Mouse (Mus musculus) MEL (cell line): Measurements from ENCODE around the gene Cops4. TPM values are rescaled to one million over a fixed set of nuclear protein-coding genes. Genes with fewer than 3 reads are reported as not detected.

Source experiments
- DNase-seq: peaks from one replicate; pipeline ENCODE4 v3.0.0; 2011; ENCODE audit warnings: low read depth, low spot score
- H3K27ac ChIP-seq: 2 replicates; pipeline ENCODE4 v1.5.1; 2012; ENCODE audit warnings: low read depth, mild to moderate bottlenecking, control low read depth, low read length, moderate library complexity; ENCODE audit not compliant: control insufficient read depth
- H3K27me3 ChIP-seq, 2 experiments: fragments of 150-350 bp in 1 of 2; sonication (generic) in 1 of 2; 2 replicates each; pipeline ENCODE4 v1.6.1; 2012; ENCODE audit warnings: low read length in 2 of 2, mild to moderate bottlenecking in 2 of 2, improper control_type of control experiment in 1 of 2, moderate library complexity in 1 of 2; ENCODE audit not compliant: insufficient read depth in 2 of 2, control insufficient read depth in 1 of 2
- H3K36me3 ChIP-seq, 2 experiments: 2 replicates each; pipeline ENCODE4 v1.6.1; 2012 to 2014; ENCODE audit warnings: low read length in 2 of 2, improper control_type of control experiment in 1 of 2, inconsistent platforms in 1 of 2, mild to moderate bottlenecking in 1 of 2; ENCODE audit not compliant: insufficient read depth in 2 of 2, control insufficient read depth in 1 of 2
- H3K4me1 ChIP-seq, 2 experiments: fragments of 150-350 bp in 1 of 2; sonication (generic) in 1 of 2; 2 replicates each; pipeline ENCODE4 v1.6.1; 2012; ENCODE audit warnings: low read length in 2 of 2, improper control_type of control experiment in 1 of 2, mild to moderate bottlenecking in 1 of 2; ENCODE audit not compliant: insufficient read depth in 2 of 2, control insufficient read depth in 1 of 2
- H3K4me3 ChIP-seq, 2 experiments: fragments of 150-350 bp in 1 of 2; sonication (generic) in 1 of 2; 2 replicates each; pipeline ENCODE4 v1.5.1; 2012; ENCODE audit warnings: low read depth in 2 of 2, low read length in 2 of 2, mild to moderate bottlenecking in 2 of 2, moderate library complexity in 2 of 2, control low read depth in 1 of 2, improper control_type of control experiment in 1 of 2; ENCODE audit not compliant: control insufficient read depth in 1 of 2, insufficient read depth in 1 of 2
- H3K79me2 ChIP-seq: 2 replicates; pipeline ENCODE4 v1.6.1; 2012; ENCODE audit warnings: mild to moderate bottlenecking, low read length, moderate library complexity; ENCODE audit not compliant: control insufficient read depth, poor library complexity, insufficient read depth
- H3K9ac ChIP-seq: 2 replicates; pipeline ENCODE4 v1.6.1; 2012; ENCODE audit warnings: low read depth, mild to moderate bottlenecking, control low read depth, low read length, moderate library complexity; ENCODE audit not compliant: control insufficient read depth, poor library complexity, severe bottlenecking
- H3K9me3 ChIP-seq: fragments of 150-350 bp; sonication (generic); replicated peaks from 2 replicates; pipeline ENCODE4 v1.6.1; 2012; ENCODE audit warnings: mild to moderate bottlenecking, low read length, improper control_type of control experiment, moderate library complexity; ENCODE audit not compliant: insufficient read depth
- BHLHE40 ChIP-seq: IDR thresholded peaks from 2 replicates; pipeline ENCODE4 v1.6.1; 2012; ENCODE audit warnings: low read depth, mild to moderate bottlenecking, inconsistent platforms, low read length, improper control_type of control experiment, borderline replicate concordance
- CHD1 ChIP-seq: IDR thresholded peaks from 2 replicates; pipeline ENCODE4 v1.6.1; 2012; ENCODE audit warnings: low read depth, mild to moderate bottlenecking, inconsistent platforms, low read length, improper control_type of control experiment
- CHD2 ChIP-seq: IDR thresholded peaks from 2 replicates; pipeline ENCODE4 v1.6.1; 2011; ENCODE audit warnings: low read length, improper control_type of control experiment
- E2F4 ChIP-seq: IDR thresholded peaks from 2 replicates; pipeline ENCODE4 v1.6.1; 2011; ENCODE audit warnings: low read depth, low read length, improper control_type of control experiment, borderline replicate concordance
- ELF1 ChIP-seq: IDR thresholded peaks from 2 replicates; pipeline ENCODE4 v1.6.1; 2014; ENCODE audit warnings: low read depth, mild to moderate bottlenecking, inconsistent platforms, low read length, improper control_type of control experiment, moderate library complexity
- ETS1 ChIP-seq: IDR thresholded peaks from 2 replicates; pipeline ENCODE4 v1.6.1; 2012; ENCODE audit warnings: low read depth, mild to moderate bottlenecking, inconsistent platforms, low read length, improper control_type of control experiment, moderate library complexity
- GABPA ChIP-seq: IDR thresholded peaks from 2 replicates; pipeline ENCODE4 v1.6.1; 2012; ENCODE audit warnings: low read depth, mild to moderate bottlenecking, inconsistent platforms, low read length, improper control_type of control experiment, moderate library complexity
- GATA1 ChIP-seq: IDR thresholded peaks from 2 replicates; pipeline ENCODE4 v1.6.1; 2011; ENCODE audit warnings: low read depth, low read length, improper control_type of control experiment
- HCFC1 ChIP-seq: IDR thresholded peaks from 2 replicates; pipeline ENCODE4 v1.6.1; 2012; ENCODE audit warnings: low read depth, mild to moderate bottlenecking, inconsistent platforms, low read length, improper control_type of control experiment, moderate library complexity
- JUND ChIP-seq: IDR thresholded peaks from 2 replicates; pipeline ENCODE4 v1.6.1; 2011; ENCODE audit warnings: low read depth, mild to moderate bottlenecking, improper control_type of control experiment, low read length
- KAT2A ChIP-seq: conservative IDR thresholded peaks from 2 replicates; pipeline ENCODE4 v1.6.1; 2012; ENCODE audit warnings: low read depth, low read length, improper control_type of control experiment, inconsistent platforms
- MAFK ChIP-seq: IDR thresholded peaks from 2 replicates; pipeline ENCODE4 v1.6.1; 2011; ENCODE audit warnings: low read depth, mild to moderate bottlenecking, low read length, improper control_type of control experiment, borderline replicate concordance
- MAX ChIP-seq: IDR thresholded peaks from 2 replicates; pipeline ENCODE4 v1.6.1; 2011; ENCODE audit warnings: low read length, improper control_type of control experiment
- MAZ ChIP-seq: IDR thresholded peaks from 2 replicates; pipeline ENCODE4 v1.6.1; 2012; ENCODE audit warnings: low read depth, mild to moderate bottlenecking, inconsistent platforms, low read length, improper control_type of control experiment
- MEF2A ChIP-seq: IDR thresholded peaks from 2 replicates; pipeline ENCODE4 v1.6.1; 2014; ENCODE audit warnings: low read depth, mild to moderate bottlenecking, inconsistent platforms, low read length, improper control_type of control experiment; ENCODE audit not compliant: poor library complexity, insufficient replicate concordance, severe bottlenecking; ENCODE audit errors: extremely low read depth
- MXI1 ChIP-seq: IDR thresholded peaks from 2 replicates; pipeline ENCODE4 v1.6.1; 2011; ENCODE audit warnings: mild to moderate bottlenecking, low read depth, low read length, improper control_type of control experiment
- MYB ChIP-seq: IDR thresholded peaks from 2 replicates; pipeline ENCODE4 v1.6.1; 2011; ENCODE audit warnings: mild to moderate bottlenecking, low read depth, low read length, improper control_type of control experiment
- NELFE ChIP-seq: IDR thresholded peaks from 2 replicates; pipeline ENCODE4 v1.6.1; 2011; ENCODE audit warnings: low read depth, low read length, improper control_type of control experiment
- NRF1 ChIP-seq: IDR thresholded peaks from 2 replicates; pipeline ENCODE4 v1.6.1; 2014; ENCODE audit warnings: low read depth, mild to moderate bottlenecking, inconsistent platforms, low read length, improper control_type of control experiment, moderate library complexity; ENCODE audit not compliant: poor library complexity, insufficient read depth, severe bottlenecking
- POLR2A ChIP-seq, 2 experiments: IDR thresholded peaks; 2 replicates each; pipeline ENCODE4 v1.6.1; 2011 to 2012; ENCODE audit warnings: low read length in 2 of 2, mild to moderate bottlenecking in 2 of 2, control low read depth in 1 of 2, improper control_type of control experiment in 1 of 2, low read depth in 1 of 2, moderate library complexity in 1 of 2; ENCODE audit not compliant: control insufficient read depth in 1 of 2, insufficient read depth in 1 of 2, poor library complexity in 1 of 2
- POLR2AphosphoS2 ChIP-seq: IDR thresholded peaks from 2 replicates; pipeline ENCODE4 v1.6.1; 2011; ENCODE audit warnings: low read length, improper control_type of control experiment
- POLR2AphosphoS5 ChIP-seq: IDR thresholded peaks from 2 replicates; pipeline ENCODE4 v1.6.1; 2012; ENCODE audit warnings: low read depth, borderline replicate concordance, mild to moderate bottlenecking, inconsistent platforms, low read length, moderate library complexity, mixed read lengths
- RAD21 ChIP-seq: IDR thresholded peaks from 2 replicates; pipeline ENCODE4 v1.6.1; 2011; ENCODE audit warnings: mild to moderate bottlenecking, low read depth, low read length, improper control_type of control experiment
- RCOR1 ChIP-seq: IDR thresholded peaks from 2 replicates; pipeline ENCODE4 v1.6.1; 2012; ENCODE audit warnings: low read depth, mild to moderate bottlenecking, inconsistent platforms, low read length, improper control_type of control experiment
- SIN3A ChIP-seq: IDR thresholded peaks from 2 replicates; pipeline ENCODE4 v1.6.1; 2012; ENCODE audit warnings: low read length, improper control_type of control experiment, inconsistent platforms
- SMC3 ChIP-seq: IDR thresholded peaks from 2 replicates; pipeline ENCODE4 v1.6.1; 2011; ENCODE audit warnings: low read depth, low read length, improper control_type of control experiment
- TBP ChIP-seq: IDR thresholded peaks from 2 replicates; pipeline ENCODE4 v1.8.0; 2011; ENCODE audit warnings: low read depth, low read length, improper control_type of control experiment
- TCF12 ChIP-seq: IDR thresholded peaks from 2 replicates; pipeline ENCODE4 v1.6.1; 2014; ENCODE audit warnings: low read depth, mild to moderate bottlenecking, inconsistent platforms, low read length, improper control_type of control experiment, moderate library complexity
- UBTF ChIP-seq: IDR thresholded peaks from 2 replicates; pipeline ENCODE4 v1.6.1; 2012; ENCODE audit warnings: low read depth, mild to moderate bottlenecking, inconsistent platforms, low read length, improper control_type of control experiment, moderate library complexity, borderline replicate concordance; ENCODE audit not compliant: insufficient read depth
- USF1 ChIP-seq: IDR thresholded peaks from 2 replicates; pipeline ENCODE4 v1.6.1; 2014; ENCODE audit warnings: low read depth, mild to moderate bottlenecking, inconsistent platforms, low read length, improper control_type of control experiment, moderate library complexity
- USF2 ChIP-seq, 2 experiments: IDR thresholded peaks; 2 replicates each; pipeline ENCODE4 v1.6.1; 2011 to 2012; ENCODE audit warnings: improper control_type of control experiment in 2 of 2, low read length in 2 of 2, borderline replicate concordance in 1 of 2, inconsistent platforms in 1 of 2, low read depth in 1 of 2, mild to moderate bottlenecking in 1 of 2; ENCODE audit not compliant: insufficient read depth in 1 of 2
- ZC3H11A ChIP-seq: IDR thresholded peaks from 2 replicates; pipeline ENCODE4 v1.6.1; 2012; ENCODE audit warnings: low read depth, mild to moderate bottlenecking, inconsistent platforms, low read length, improper control_type of control experiment
- ZKSCAN1 ChIP-seq: IDR thresholded peaks from 2 replicates; pipeline ENCODE4 v1.6.1; 2012; ENCODE audit warnings: low read depth, mild to moderate bottlenecking, inconsistent platforms, low read length, improper control_type of control experiment, moderate library complexity
- ZMIZ1 ChIP-seq: IDR thresholded peaks from 2 replicates; pipeline ENCODE4 v1.6.1; 2012; ENCODE audit warnings: low read depth, mild to moderate bottlenecking, inconsistent platforms, low read length, improper control_type of control experiment, moderate library complexity
- ZNF384 ChIP-seq: IDR thresholded peaks from 2 replicates; pipeline ENCODE4 v1.6.1; 2012; ENCODE audit warnings: low read depth, mild to moderate bottlenecking, inconsistent platforms, low read length, improper control_type of control experiment
- polyA plus RNA-seq, 2 experiments: library from polyadenylated mRNA; stranded (reverse) in 1 of 2; unstranded in 1 of 2; fragments of >175 nt in 1 of 2; fragments of >200 nt in 1 of 2; gene quantifications; 2 replicates each; pipeline versions ENCODE4 v1.2.1 to v1.2.4; 2012; ENCODE audit warnings: low replicate concordance in 2 of 2, low read depth in 1 of 2; ENCODE audit not compliant: insufficient read length in 2 of 2, insufficient read depth in 1 of 2, missing spikeins in 1 of 2
- total RNA-seq: library from RNA; depleted of rRNA; stranded (reverse); fragments of 300-350 nt; gene quantifications from 2 replicates; pipeline ENCODE4 v1.2.3, GENCODE M21; 2012

The Cops4 gene
- total and polyA plus RNA-seq, 3 experiments, result 112 to 626 (median 142) TPM

- DNase-seq, result peak; percentile 67
- no peaks in the 10 kb centered on the region for H3K27me3 ChIP-seq
- H3K9me3 ChIP-seq, result no peaks in the 10 kb centered on the region
- H3K4me3 ChIP-seq, result peak overlapping the region; percentile 53 to 55
- H3K27ac ChIP-seq, result peak overlapping the region; percentile 100
- no peaks in the 10 kb centered on the region; the same call in 1 of the 2 replicates for H3K79me2 ChIP-seq
- H3K4me1 ChIP-seq, result peaks cover 31 to 70% of the 10 kb centered on the region in 2 experiments
- peak overlapping the region; percentile 74 for H3K9ac ChIP-seq
- H3K36me3 ChIP-seq, result peaks cover 0 to 61% of the 10 kb centered on the region in 2 experiments; a peak in 2 of 4 replicates
- TF ChIP-seq MAZ (no peak), POLR2AphosphoS5 (no peak), BHLHE40 (peak; percentile 12; the same call in 1 of the 2 replicates), POLR2AphosphoS2 (peak; percentile 47; the same call in 1 of the 2 replicates), ZC3H11A (no peak), CHD1 (no peak; the same call in 1 of the 2 replicates), MYB (no peak), E2F4 (no peak), HCFC1 (no peak), MEF2A (no peak), NRF1 (no peak), TBP (peak; percentile 47; the same call in 1 of the 2 replicates), ELF1 (no peak), KAT2A (no peak), ZMIZ1 (0 out of 2 replicates have a peak, but pooled peaks have one; percentile 42), USF1 (no peak; the same call in 1 of the 2 replicates), GATA1 (peak; percentile 17; the same call in 1 of the 2 replicates), SMC3 (no peak), CHD2 (no peak), JUND (no peak), MXI1 (peak; percentile 38; the same call in 1 of the 2 replicates), SIN3A (no peak; the same call in 1 of the 2 replicates), ZNF384 (no peak), POLR2A (IDR thresholded peaks at IDR 0.05; ENCODE audit: control insufficient read depth in 1 of 2, insufficient read depth in 1 of 2, low read depth in 1 of 2, low read length in 2 of 2, poor library complexity in 1 of 2) (no peak; a peak in 1 of 4 replicates), USF2 (IDR thresholded peaks at IDR 0.05; ENCODE audit: borderline replicate concordance in 1 of 2, insufficient read depth in 1 of 2, low read depth in 1 of 2, low read length in 2 of 2) (no peak), MAFK (no peak), UBTF (no peak), GABPA (0 out of 2 replicates have a peak, but pooled peaks have one; percentile 12), TCF12 (peak; percentile 51), ZKSCAN1 (no peak), RCOR1 (no peak; the same call in 1 of the 2 replicates), ETS1 (peak; percentile 56; the same call in 1 of the 2 replicates), NELFE (peak; percentile 71), MAX (no peak), RAD21 (no peak)
These were observed 63.7 kb downstream of the Cops4 start for GRCm38 (mm10) chr5:100581622-100582434.
